Mouse (Mus musculus) kidney, postnatal 25 days (tissue): ENCODE results near the gene Hsf2.

Experiments
- DNase-seq, 2 experiments: peaks; one replicate each; pipeline ENCODE4 v3.0.0; 2021; ENCODE audit warnings: mixed read lengths in 2 of 2

Gene Hsf2

DNA sequence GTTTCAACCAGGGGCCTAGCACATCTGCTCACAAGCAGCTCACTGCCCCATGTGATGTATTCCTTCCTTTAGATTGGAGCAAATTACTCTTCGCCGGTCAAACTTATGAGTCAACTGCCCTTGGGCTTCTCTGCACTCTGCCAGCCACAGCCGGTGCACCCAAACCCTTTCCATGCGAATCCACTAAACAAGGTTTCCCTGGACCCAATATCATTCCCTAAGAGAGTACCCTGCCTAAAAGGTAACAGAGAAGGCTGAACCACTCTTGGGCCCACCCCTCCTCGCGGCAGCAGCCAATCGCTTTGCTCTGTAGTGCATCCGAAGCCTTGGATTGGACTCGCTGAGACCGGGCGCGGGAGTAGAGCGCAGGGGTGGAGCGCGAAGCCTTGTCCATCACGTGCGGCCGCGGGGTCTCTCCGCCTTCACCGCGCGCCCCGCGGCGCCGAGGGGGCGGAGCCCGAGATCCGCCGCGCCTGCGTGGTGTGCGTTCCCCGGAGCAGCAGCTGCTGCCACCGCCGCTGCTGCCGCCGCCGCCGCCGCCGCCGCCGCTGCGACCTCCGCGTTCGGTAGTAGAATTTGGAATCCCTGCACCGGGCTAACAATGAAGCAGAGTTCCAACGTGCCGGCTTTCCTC lies at the start of gene Hsf2:
Gene Hsf2, plus strand, starts transcription at position 478 of the 634 bp plus-strand sequence.
- DNase-seq = peak; percentile 96 to 99

GRCm38 (mm10) chr10:57437898-57438297 lies 48.3 kb upstream of the Hsf2 start:
- DNase-seq = peak in 1 of 2 experiments; percentile 52

GRCm38 (mm10) chr10:57441049-57441448 lies 45.1 kb upstream of the Hsf2 start:
- no peak for DNase-seq

DNA sequence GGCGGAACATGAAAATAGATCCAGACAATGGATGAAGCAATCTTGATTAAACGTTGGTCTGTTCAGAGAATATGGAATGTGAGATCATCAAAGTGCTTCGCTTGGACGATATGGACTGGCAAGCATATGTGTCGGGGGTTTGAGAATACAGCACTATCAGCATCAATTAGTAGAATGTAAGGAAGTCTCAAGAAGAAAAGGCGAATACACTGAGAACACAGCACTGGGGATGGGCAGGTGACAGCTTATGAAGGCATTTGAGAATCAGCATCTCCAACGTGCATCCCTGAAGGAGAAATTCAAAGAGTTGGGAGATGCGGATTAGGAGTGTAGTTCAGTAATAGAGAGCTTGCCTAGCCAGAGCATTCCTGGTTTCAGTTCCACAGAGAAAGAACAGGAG lies 41.8 kb upstream of the Hsf2 start:
- DNase-seq = no peak

- DNase-seq = no peak
Observed at GRCm38 (mm10) chr10:57445655-57446054, 40.5 kb upstream of the Hsf2 start.

GRCm38 (mm10) chr10:57447657-57448050 lies 38.5 kb upstream of the Hsf2 start:
- no peak for DNase-seq

GRCm38 (mm10) chr10:57448051-57448716 lies 38.0 kb upstream of the Hsf2 start:
- peak; percentile 72 to 87 for DNase-seq

DNA sequence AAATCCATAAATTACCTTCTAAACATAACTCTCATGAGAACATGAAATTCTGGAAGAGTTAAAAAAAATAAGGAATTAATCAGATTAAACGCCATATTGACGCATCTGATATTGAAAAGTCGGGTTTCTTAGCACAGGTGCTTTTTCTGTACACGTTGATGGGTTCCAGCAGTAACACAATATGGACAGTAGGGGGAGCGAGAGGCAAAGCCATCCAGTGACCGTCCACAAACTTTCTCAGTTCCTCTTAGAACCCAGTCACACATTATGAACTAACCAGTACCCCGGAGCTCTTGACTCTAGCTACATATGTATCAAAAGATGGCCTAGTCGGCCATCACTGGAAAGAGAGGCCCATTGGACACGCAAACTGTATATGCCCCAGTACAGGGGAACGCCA lies 22.9 kb upstream of the Hsf2 start:
- DNase-seq = peak in 1 of 2 experiments; percentile 50

- no peak for DNase-seq
Observed at GRCm38 (mm10) chr10:57465768-57466167, 20.4 kb upstream of the Hsf2 start.

- DNase-seq = no peak
Observed at GRCm38 (mm10) chr10:57477121-57477843, 8.9 kb upstream of the Hsf2 start.

GRCm38 (mm10) chr10:57481717-57482116 lies 4.5 kb upstream of the Hsf2 start:
- DNase-seq = no peak

DNA sequence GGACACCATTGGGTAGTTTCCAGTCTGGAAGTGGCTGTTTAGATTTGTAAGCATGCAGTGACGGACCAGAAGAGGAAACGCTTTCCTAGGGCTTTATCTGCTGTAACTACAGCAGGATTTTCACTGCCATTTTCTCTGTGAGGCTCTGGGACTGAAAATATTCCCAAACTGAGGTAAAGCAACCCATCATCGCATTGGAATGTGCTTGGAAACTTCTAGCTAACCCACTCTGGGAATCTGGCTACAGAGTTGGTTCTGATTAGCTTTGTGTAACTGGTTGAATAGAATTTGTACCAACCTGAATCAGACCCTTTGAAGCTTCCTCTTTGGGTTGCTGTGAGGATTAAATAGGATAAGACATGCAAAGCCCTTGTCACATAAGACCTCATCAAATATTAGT lies 1.4 kb upstream of the Hsf2 start:
- DNase-seq = no peak

DNA sequence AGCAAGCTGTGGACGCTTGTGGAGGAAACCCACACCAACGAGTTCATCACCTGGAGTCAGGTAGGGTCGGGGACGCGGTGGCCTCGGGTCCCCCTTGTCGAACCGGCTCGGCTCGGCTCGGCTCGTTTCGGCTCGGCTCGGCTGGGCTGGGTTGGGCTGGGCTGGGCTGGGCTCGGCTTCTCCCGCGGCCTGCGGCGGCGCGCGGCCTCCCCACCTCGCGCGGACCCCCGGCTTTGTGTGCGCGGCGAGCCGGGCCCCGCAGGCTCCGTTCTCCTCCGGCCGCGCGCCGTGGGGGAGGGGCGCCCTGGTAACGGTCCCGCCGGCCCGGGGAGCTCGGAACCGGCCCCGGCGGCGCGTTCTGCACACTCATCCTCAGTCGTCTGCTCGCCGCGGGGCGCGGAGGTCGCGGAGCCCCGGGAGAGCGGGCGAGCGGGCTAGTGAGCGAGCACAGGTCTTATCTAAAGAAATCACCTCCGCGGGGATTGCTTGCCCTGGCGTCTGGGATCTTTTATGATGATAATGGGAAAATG lies 422 bp downstream of the Hsf2 start:
- DNase-seq = peak; percentile 78 to 84

DNA sequence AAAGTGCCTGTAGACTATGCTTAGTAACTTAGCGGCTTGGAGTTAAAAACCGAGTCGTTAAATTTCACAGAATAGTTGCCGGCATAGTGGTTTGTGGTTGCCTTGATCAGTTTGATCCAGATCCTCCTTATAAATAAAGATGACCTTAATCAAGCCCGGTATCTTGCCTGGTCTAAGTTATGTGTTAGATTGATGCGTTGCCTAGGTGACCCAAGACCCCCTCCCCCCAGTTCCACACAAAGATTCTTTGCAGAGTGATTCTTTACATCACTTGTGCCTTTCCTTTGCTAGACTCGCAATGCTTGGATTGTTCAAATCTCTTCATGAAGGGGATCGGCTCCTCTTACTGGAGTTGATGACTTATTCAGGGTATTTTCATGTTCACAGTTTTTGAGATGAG lies 1.0 kb downstream of the Hsf2 start:
- DNase-seq = no peak

- peak in 1 of 2 experiments; percentile 8 for DNase-seq
Observed at GRCm38 (mm10) chr10:57488591-57488990, 2.4 kb downstream of the Hsf2 start.

- no peak for DNase-seq
Observed at GRCm38 (mm10) chr10:57492050-57492449, 5.9 kb downstream of the Hsf2 start.

GRCm38 (mm10) chr10:57499414-57500156 lies 13.4 kb downstream of the Hsf2 start:
- no peak for DNase-seq

DNA sequence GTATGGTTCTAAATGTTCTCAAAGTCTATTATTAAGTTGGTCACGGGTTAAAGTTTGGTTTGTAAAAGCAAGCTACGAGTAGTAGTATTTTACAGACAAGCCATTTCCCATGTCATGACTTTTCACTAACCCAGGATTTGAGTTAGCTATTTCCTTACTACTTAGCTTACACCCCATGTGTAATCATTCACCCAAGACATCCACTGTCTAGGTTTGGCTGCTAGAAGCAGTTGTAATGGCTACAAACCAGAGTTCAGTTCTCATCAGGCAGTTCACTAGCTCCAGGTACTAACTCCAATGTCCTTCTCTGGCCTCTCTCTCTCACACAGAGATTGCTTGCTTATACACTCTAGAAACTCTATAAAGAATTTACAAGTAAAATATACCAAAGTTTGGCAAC lies 28.4 kb downstream of the Hsf2 start:
- DNase-seq = no peak

DNA sequence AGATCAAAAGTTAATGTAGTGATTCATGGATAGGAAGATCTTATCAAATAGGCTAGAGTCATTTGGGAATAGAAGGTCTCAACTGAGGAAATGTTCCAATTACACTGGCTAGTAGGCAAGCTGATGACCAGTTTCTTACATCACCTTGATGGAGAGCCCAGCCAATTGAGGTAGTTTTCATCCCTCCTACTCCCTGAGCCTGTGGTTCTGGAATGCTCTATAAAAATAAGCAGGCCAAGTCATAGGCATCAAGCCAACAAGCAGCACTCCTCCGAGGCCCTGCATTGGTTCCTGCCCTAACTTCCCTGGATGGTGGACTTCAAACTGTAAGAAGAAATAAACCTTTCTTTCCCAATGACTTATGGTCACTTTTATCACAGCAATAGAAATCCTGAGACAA lies 29.1 kb downstream of the Hsf2 start:
- DNase-seq = no peak

DNA sequence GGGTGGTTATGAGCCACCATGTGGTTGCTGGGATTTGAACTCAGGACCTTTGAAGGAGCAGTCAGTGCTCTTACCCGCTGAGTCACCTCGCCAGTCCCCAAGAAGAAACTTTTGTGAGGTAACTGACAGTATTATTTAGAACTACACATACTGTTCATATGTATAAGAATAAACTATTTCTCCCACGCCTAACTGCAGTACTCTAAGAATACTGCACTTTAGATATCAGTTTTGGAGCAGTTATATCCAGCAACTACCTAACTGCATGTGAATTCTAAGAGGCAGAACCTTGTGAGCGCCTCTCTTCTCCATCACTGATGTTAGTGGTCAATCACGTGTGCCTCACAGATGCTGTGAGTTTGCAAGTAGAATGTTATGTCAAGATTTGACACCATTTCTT lies 40.3 kb downstream of the Hsf2 start:
- DNase-seq = no peak

GRCm38 (mm10) chr10:57531076-57531475 lies 44.9 kb downstream of the Hsf2 start:
- DNase-seq = no peak

GRCm38 (mm10) chr10:57531616-57532217 lies 45.5 kb downstream of the Hsf2 start:
- no peak for DNase-seq
